Mouse (Mus musculus) MEL (cell line): Measurements from ENCODE around the gene Dmtf1. TPM values are rescaled to one million over a fixed set of nuclear protein-coding genes. Genes with fewer than 3 reads are reported as not detected.

Experiments
- DNase-seq: peaks from one replicate; pipeline ENCODE4 v3.0.0; 2011; ENCODE audit warnings: low read depth, low spot score
- H3K27ac ChIP-seq: 2 replicates; pipeline ENCODE4 v1.5.1; 2012; ENCODE audit warnings: low read depth, mild to moderate bottlenecking, control low read depth, low read length, moderate library complexity; ENCODE audit not compliant: control insufficient read depth
- H3K27me3 ChIP-seq, 2 experiments: fragments of 150-350 bp in 1 of 2; sonication (generic) in 1 of 2; 2 replicates each; pipeline ENCODE4 v1.6.1; 2012; ENCODE audit warnings: low read length in 2 of 2, mild to moderate bottlenecking in 2 of 2, improper control_type of control experiment in 1 of 2, moderate library complexity in 1 of 2; ENCODE audit not compliant: insufficient read depth in 2 of 2, control insufficient read depth in 1 of 2
- H3K36me3 ChIP-seq, 2 experiments: 2 replicates each; pipeline ENCODE4 v1.6.1; 2012 to 2014; ENCODE audit warnings: low read length in 2 of 2, improper control_type of control experiment in 1 of 2, inconsistent platforms in 1 of 2, mild to moderate bottlenecking in 1 of 2; ENCODE audit not compliant: insufficient read depth in 2 of 2, control insufficient read depth in 1 of 2
- H3K4me1 ChIP-seq, 2 experiments: fragments of 150-350 bp in 1 of 2; sonication (generic) in 1 of 2; 2 replicates each; pipeline ENCODE4 v1.6.1; 2012; ENCODE audit warnings: low read length in 2 of 2, improper control_type of control experiment in 1 of 2, mild to moderate bottlenecking in 1 of 2; ENCODE audit not compliant: insufficient read depth in 2 of 2, control insufficient read depth in 1 of 2
- H3K4me3 ChIP-seq, 2 experiments: fragments of 150-350 bp in 1 of 2; sonication (generic) in 1 of 2; 2 replicates each; pipeline ENCODE4 v1.5.1; 2012; ENCODE audit warnings: low read depth in 2 of 2, low read length in 2 of 2, mild to moderate bottlenecking in 2 of 2, moderate library complexity in 2 of 2, control low read depth in 1 of 2, improper control_type of control experiment in 1 of 2; ENCODE audit not compliant: control insufficient read depth in 1 of 2, insufficient read depth in 1 of 2
- H3K79me2 ChIP-seq: 2 replicates; pipeline ENCODE4 v1.6.1; 2012; ENCODE audit warnings: mild to moderate bottlenecking, low read length, moderate library complexity; ENCODE audit not compliant: control insufficient read depth, poor library complexity, insufficient read depth
- H3K9ac ChIP-seq: 2 replicates; pipeline ENCODE4 v1.6.1; 2012; ENCODE audit warnings: low read depth, mild to moderate bottlenecking, control low read depth, low read length, moderate library complexity; ENCODE audit not compliant: control insufficient read depth, poor library complexity, severe bottlenecking
- H3K9me3 ChIP-seq: fragments of 150-350 bp; sonication (generic); replicated peaks from 2 replicates; pipeline ENCODE4 v1.6.1; 2012; ENCODE audit warnings: mild to moderate bottlenecking, low read length, improper control_type of control experiment, moderate library complexity; ENCODE audit not compliant: insufficient read depth
- BHLHE40 ChIP-seq: IDR thresholded peaks from 2 replicates; pipeline ENCODE4 v1.6.1; 2012; ENCODE audit warnings: low read depth, mild to moderate bottlenecking, inconsistent platforms, low read length, improper control_type of control experiment, borderline replicate concordance
- CHD1 ChIP-seq: IDR thresholded peaks from 2 replicates; pipeline ENCODE4 v1.6.1; 2012; ENCODE audit warnings: low read depth, mild to moderate bottlenecking, inconsistent platforms, low read length, improper control_type of control experiment
- CTCF ChIP-seq, 3 experiments: IDR thresholded peaks in 2 of 3; conservative IDR thresholded peaks in 1 of 3; 2 replicates each; pipeline ENCODE4 v1.5.1; 2011 to 2012; ENCODE audit warnings: low read length in 3 of 3, low read depth in 2 of 3, mild to moderate bottlenecking in 2 of 3, improper control_type of control experiment in 1 of 3, inconsistent platforms in 1 of 3, mixed read lengths in 1 of 3, moderate library complexity in 1 of 3; ENCODE audit not compliant: control insufficient read depth in 1 of 3, insufficient read depth in 1 of 3, poor library complexity in 1 of 3, severe bottlenecking in 1 of 3
- E2F4 ChIP-seq: IDR thresholded peaks from 2 replicates; pipeline ENCODE4 v1.6.1; 2011; ENCODE audit warnings: low read depth, low read length, improper control_type of control experiment, borderline replicate concordance
- ELF1 ChIP-seq: IDR thresholded peaks from 2 replicates; pipeline ENCODE4 v1.6.1; 2014; ENCODE audit warnings: low read depth, mild to moderate bottlenecking, inconsistent platforms, low read length, improper control_type of control experiment, moderate library complexity
- EP300 ChIP-seq, 2 experiments: IDR thresholded peaks; 2 replicates each; pipeline ENCODE4 v1.6.1; 2011; ENCODE audit warnings: improper control_type of control experiment in 2 of 2, low read length in 2 of 2, low read depth in 1 of 2, mild to moderate bottlenecking in 1 of 2
- HCFC1 ChIP-seq: IDR thresholded peaks from 2 replicates; pipeline ENCODE4 v1.6.1; 2012; ENCODE audit warnings: low read depth, mild to moderate bottlenecking, inconsistent platforms, low read length, improper control_type of control experiment, moderate library complexity
- MAFK ChIP-seq: IDR thresholded peaks from 2 replicates; pipeline ENCODE4 v1.6.1; 2011; ENCODE audit warnings: low read depth, mild to moderate bottlenecking, low read length, improper control_type of control experiment, borderline replicate concordance
- MAZ ChIP-seq: IDR thresholded peaks from 2 replicates; pipeline ENCODE4 v1.6.1; 2012; ENCODE audit warnings: low read depth, mild to moderate bottlenecking, inconsistent platforms, low read length, improper control_type of control experiment
- MEF2A ChIP-seq: IDR thresholded peaks from 2 replicates; pipeline ENCODE4 v1.6.1; 2014; ENCODE audit warnings: low read depth, mild to moderate bottlenecking, inconsistent platforms, low read length, improper control_type of control experiment; ENCODE audit not compliant: poor library complexity, insufficient replicate concordance, severe bottlenecking; ENCODE audit errors: extremely low read depth
- MYB ChIP-seq: IDR thresholded peaks from 2 replicates; pipeline ENCODE4 v1.6.1; 2011; ENCODE audit warnings: mild to moderate bottlenecking, low read depth, low read length, improper control_type of control experiment
- MYC ChIP-seq: IDR thresholded peaks from 2 replicates; pipeline ENCODE4 v1.6.1; 2011; ENCODE audit warnings: low read depth, mild to moderate bottlenecking, low read length, improper control_type of control experiment, moderate library complexity
- NELFE ChIP-seq: IDR thresholded peaks from 2 replicates; pipeline ENCODE4 v1.6.1; 2011; ENCODE audit warnings: low read depth, low read length, improper control_type of control experiment
- NRF1 ChIP-seq: IDR thresholded peaks from 2 replicates; pipeline ENCODE4 v1.6.1; 2014; ENCODE audit warnings: low read depth, mild to moderate bottlenecking, inconsistent platforms, low read length, improper control_type of control experiment, moderate library complexity; ENCODE audit not compliant: poor library complexity, insufficient read depth, severe bottlenecking
- POLR2A ChIP-seq, 2 experiments: IDR thresholded peaks; 2 replicates each; pipeline ENCODE4 v1.6.1; 2011 to 2012; ENCODE audit warnings: low read length in 2 of 2, mild to moderate bottlenecking in 2 of 2, control low read depth in 1 of 2, improper control_type of control experiment in 1 of 2, low read depth in 1 of 2, moderate library complexity in 1 of 2; ENCODE audit not compliant: control insufficient read depth in 1 of 2, insufficient read depth in 1 of 2, poor library complexity in 1 of 2
- POLR2AphosphoS5 ChIP-seq: IDR thresholded peaks from 2 replicates; pipeline ENCODE4 v1.6.1; 2012; ENCODE audit warnings: low read depth, borderline replicate concordance, mild to moderate bottlenecking, inconsistent platforms, low read length, moderate library complexity, mixed read lengths
- RAD21 ChIP-seq: IDR thresholded peaks from 2 replicates; pipeline ENCODE4 v1.6.1; 2011; ENCODE audit warnings: mild to moderate bottlenecking, low read depth, low read length, improper control_type of control experiment
- RCOR1 ChIP-seq: IDR thresholded peaks from 2 replicates; pipeline ENCODE4 v1.6.1; 2012; ENCODE audit warnings: low read depth, mild to moderate bottlenecking, inconsistent platforms, low read length, improper control_type of control experiment
- SIN3A ChIP-seq: IDR thresholded peaks from 2 replicates; pipeline ENCODE4 v1.6.1; 2012; ENCODE audit warnings: low read length, improper control_type of control experiment, inconsistent platforms
- TAL1 ChIP-seq: IDR thresholded peaks from 2 replicates; pipeline ENCODE4 v1.6.1; 2012; ENCODE audit warnings: mild to moderate bottlenecking, inconsistent platforms, low read length, moderate library complexity, mixed read lengths
- USF1 ChIP-seq: IDR thresholded peaks from 2 replicates; pipeline ENCODE4 v1.6.1; 2014; ENCODE audit warnings: low read depth, mild to moderate bottlenecking, inconsistent platforms, low read length, improper control_type of control experiment, moderate library complexity
- USF2 ChIP-seq, 2 experiments: IDR thresholded peaks; 2 replicates each; pipeline ENCODE4 v1.6.1; 2011 to 2012; ENCODE audit warnings: improper control_type of control experiment in 2 of 2, low read length in 2 of 2, borderline replicate concordance in 1 of 2, inconsistent platforms in 1 of 2, low read depth in 1 of 2, mild to moderate bottlenecking in 1 of 2; ENCODE audit not compliant: insufficient read depth in 1 of 2
- ZMIZ1 ChIP-seq: IDR thresholded peaks from 2 replicates; pipeline ENCODE4 v1.6.1; 2012; ENCODE audit warnings: low read depth, mild to moderate bottlenecking, inconsistent platforms, low read length, improper control_type of control experiment, moderate library complexity
- ZNF384 ChIP-seq: IDR thresholded peaks from 2 replicates; pipeline ENCODE4 v1.6.1; 2012; ENCODE audit warnings: low read depth, mild to moderate bottlenecking, inconsistent platforms, low read length, improper control_type of control experiment
- polyA plus RNA-seq, 2 experiments: library from polyadenylated mRNA; stranded (reverse) in 1 of 2; unstranded in 1 of 2; fragments of >175 nt in 1 of 2; fragments of >200 nt in 1 of 2; gene quantifications; 2 replicates each; pipeline versions ENCODE4 v1.2.1 to v1.2.4; 2012; ENCODE audit warnings: low replicate concordance in 2 of 2, low read depth in 1 of 2; ENCODE audit not compliant: insufficient read length in 2 of 2, insufficient read depth in 1 of 2, missing spikeins in 1 of 2
- total RNA-seq: library from RNA; depleted of rRNA; stranded (reverse); fragments of 300-350 nt; gene quantifications from 2 replicates; pipeline ENCODE4 v1.2.3, GENCODE M21; 2012

Gene Dmtf1
- total and polyA plus RNA-seq, 3 experiments, result 18.7 to 78.4 (median 22.0) TPM

- H3K4me1 ChIP-seq, result no peaks in the 10 kb centered on the region
- no peak overlapping the region for H3K9ac ChIP-seq
- no peak overlapping the region for H3K27ac ChIP-seq
- no peak for TF ChIP-seq MAFK
- TF ChIP-seq MYC, result no peak
- no peak for TF ChIP-seq NELFE
- TF ChIP-seq SIN3A, result no peak
- no peak for TF ChIP-seq RAD21
- no peak for TF ChIP-seq E2F4
- TF ChIP-seq EP300 (IDR thresholded peaks at IDR 0.05; ENCODE audit: low read depth in 1 of 2, low read length in 2 of 2), result no peak
- TF ChIP-seq USF1, result no peak
- TF ChIP-seq MAZ, result no peak
- TF ChIP-seq RCOR1, result no peak
- no peak for TF ChIP-seq NRF1
- TF ChIP-seq ZMIZ1, result no peak
- TF ChIP-seq TAL1, result no peak
- no peak for TF ChIP-seq USF2 (IDR thresholded peaks at IDR 0.05; ENCODE audit: borderline replicate concordance in 1 of 2, insufficient read depth in 1 of 2, low read depth in 1 of 2, low read length in 2 of 2)
- no peak for TF ChIP-seq POLR2A (IDR thresholded peaks at IDR 0.05; ENCODE audit: control insufficient read depth in 1 of 2, insufficient read depth in 1 of 2, low read depth in 1 of 2, low read length in 2 of 2, poor library complexity in 1 of 2)
- TF ChIP-seq CTCF (IDR thresholded peaks at IDR 0.05 in 2 of 3, conservative IDR thresholded peaks at IDR 0.05 in 1 of 3; ENCODE audit: control insufficient read depth in 1 of 3, insufficient read depth in 1 of 3, low read depth in 2 of 3, low read length in 3 of 3, poor library complexity in 1 of 3, severe bottlenecking in 1 of 3), result no peak
- no peak for TF ChIP-seq ELF1
- no peak overlapping the region for H3K4me3 ChIP-seq
- H3K36me3 ChIP-seq, result peaks cover 4 to 28% of the 10 kb centered on the region in 2 experiments
- DNase-seq, result peak; percentile 14
- no peaks in the 10 kb centered on the region for H3K79me2 ChIP-seq
- H3K27me3 ChIP-seq, result no peaks in the 10 kb centered on the region
- no peaks in the 10 kb centered on the region for H3K9me3 ChIP-seq
These were observed 20.9 kb downstream of the Dmtf1 start for GRCm38 (mm10) chr5:9140724-9141123.

- Histone ChIP-seq H3K4me1 (no peaks in the 10 kb centered on the region; a peak in 1 of 4 replicates), H3K27ac (no peak overlapping the region), H3K36me3 (peaks cover 4 to 34% of the 10 kb centered on the region in 2 experiments), H3K79me2 (no peaks in the 10 kb centered on the region)
- no peak for DNase-seq
- no peak for TF ChIP-seq POLR2A (IDR thresholded peaks at IDR 0.05; ENCODE audit: control insufficient read depth in 1 of 2, insufficient read depth in 1 of 2, low read depth in 1 of 2, low read length in 2 of 2, poor library complexity in 1 of 2)
- no peak for TF ChIP-seq POLR2AphosphoS5
- no peak for TF ChIP-seq HCFC1
- TF ChIP-seq USF2 (IDR thresholded peaks at IDR 0.05; ENCODE audit: borderline replicate concordance in 1 of 2, insufficient read depth in 1 of 2, low read depth in 1 of 2, low read length in 2 of 2), result no peak
- no peak for TF ChIP-seq BHLHE40
- TF ChIP-seq ZMIZ1, result no peak
- no peak for TF ChIP-seq CHD1
- TF ChIP-seq MYB, result no peak
- TF ChIP-seq ZNF384, result no peak
- TF ChIP-seq SIN3A, result no peak
- no peak for TF ChIP-seq MEF2A
- no peak for TF ChIP-seq MYC
- TF ChIP-seq, all 39 proteins: peak for 0
- no peaks in the 10 kb centered on the region for H3K27me3 ChIP-seq
- no peak overlapping the region for H3K9ac ChIP-seq
- H3K4me3 ChIP-seq, result no peak overlapping the region
- H3K9me3 ChIP-seq, result no peaks in the 10 kb centered on the region
These were observed 26.0 kb downstream of the Dmtf1 start for GRCm38 (mm10) chr5:9135588-9135987.
